Mouse (Mus musculus) limb, embryonic 14.5 days (tissue): ENCODE data around the gene Akap13. TPM values are rescaled to one million over a fixed set of nuclear protein-coding genes. Genes with fewer than 3 reads are reported as not detected.
A peak's percentile ranks its signal among the peaks of the same experiment; 100 is the strongest.

Experiments used
- ATAC-seq: fragments of 200-750 bp; cut with Nextera tagmentation; 2 replicates; pipeline ENCODE4 v1.8.0; 2017; ENCODE audit warnings: low read depth, moderate number of reproducible peaks, moderate TSS enrichment; ENCODE audit not compliant: low FRiP score
- DNase-seq: peaks from one replicate; pipeline ENCODE4 v3.0.0-alpha.2; 2015; ENCODE audit warnings: low spot score
- H3K27ac ChIP-seq: fragments of 300-500 bp; sonication (generic); replicated peaks from 2 replicates; pipeline ENCODE4 v1.5.1; 2014; ENCODE audit warnings: low read depth, mild to moderate bottlenecking, low read length, moderate library complexity, mixed read lengths
- H3K27me3 ChIP-seq: fragments of 300-500 bp; sonication (generic); 2 replicates; pipeline ENCODE4 v1.6.1; 2014; ENCODE audit warnings: low read length, mixed read lengths; ENCODE audit not compliant: control insufficient read depth, insufficient read depth
- H3K36me3 ChIP-seq: fragments of 300-500 bp; sonication (generic); 2 replicates; pipeline ENCODE4 v1.6.1; 2014; ENCODE audit warnings: mild to moderate bottlenecking, low read length, moderate library complexity, mixed read lengths; ENCODE audit not compliant: control insufficient read depth, insufficient read depth
- H3K4me1 ChIP-seq: fragments of 300-500 bp; sonication (generic); 2 replicates; pipeline ENCODE4 v1.6.1; 2014; ENCODE audit warnings: antibody characterized with exemption, low read length, mixed read lengths; ENCODE audit not compliant: control insufficient read depth, insufficient read depth
- H3K4me2 ChIP-seq: fragments of 300-500 bp; sonication (generic); replicated peaks from 2 replicates; pipeline ENCODE4 v1.6.1; 2014; ENCODE audit warnings: low read depth, mild to moderate bottlenecking, low read length, moderate library complexity; ENCODE audit not compliant: severe bottlenecking
- H3K4me3 ChIP-seq: fragments of 300-500 bp; sonication (generic); replicated peaks from 2 replicates; pipeline ENCODE4 v1.5.1; 2014; ENCODE audit warnings: low read length
- H3K9ac ChIP-seq: fragments of 300-500 bp; sonication (generic); 2 replicates; pipeline ENCODE4 v1.6.1; 2014; ENCODE audit warnings: mild to moderate bottlenecking, low read depth, low read length, moderate library complexity; ENCODE audit not compliant: severe bottlenecking
- H3K9me3 ChIP-seq: fragments of 300-500 bp; sonication (generic); 2 replicates; pipeline ENCODE4 v1.6.1; 2016; ENCODE audit warnings: low read length; ENCODE audit not compliant: control insufficient read depth
- POLR2A ChIP-seq: fragments of 200-500 bp; IDR thresholded peaks from 2 replicates; pipeline ENCODE4 v1.8.0; 2012; ENCODE audit warnings: inconsistent platforms, mild to moderate bottlenecking, moderate library complexity, borderline replicate concordance; ENCODE audit not compliant: insufficient read depth, insufficient read length; ENCODE audit errors: extremely low read depth
- WGBS: fragments of 180-500 bp; shearing (Covaris S2); extraction: QIAGEN DNeasy Blood & Tissue Kit; methylation state at CpG from one replicate; pipeline ENCODE4 v1.1.7; 2014; 5-methylcytosine and 5-hydroxymethylcytosine counted together
- polyA plus RNA-seq, 2 experiments: library from polyadenylated mRNA; depleted of rRNA in 1 of 2; stranded (reverse) in 1 of 2; unstranded in 1 of 2; fragments of >200 nt; fragmentation: Nextera tagmentation in 1 of 2; extraction: Ambion mirVana in 1 of 2; gene quantifications; 2 replicates each; pipeline versions ENCODE4 v1.2.1 to v1.2.3; 2012 to 2014

The Akap13 gene
- polyA plus RNA-seq, 2 experiments = 18.7 to 51.4 TPM

- TF ChIP-seq POLR2A = no peak
- Histone ChIP-seq H3K9ac (no peak overlapping the region), H3K4me3 (no peak overlapping the region), H3K27me3 (no peaks in the 10 kb centered on the region), H3K4me2 (no peak overlapping the region), H3K9me3 (no peaks in the 10 kb centered on the region), H3K27ac (no peak overlapping the region), H3K4me1 (0 out of 2 replicates have a peak, but pooled peaks cover 5% of the 10 kb centered on the region), H3K36me3 (no peaks in the 10 kb centered on the region)
- DNase-seq = no peak
- WGBS = 45% methylated on average over 6 of the region's 8 CpGs
- ATAC-seq = no peak
Observed at GRCm38 (mm10) chr7:75436413-75437174, 18.7 kb upstream of the Akap13 start.

DNA sequence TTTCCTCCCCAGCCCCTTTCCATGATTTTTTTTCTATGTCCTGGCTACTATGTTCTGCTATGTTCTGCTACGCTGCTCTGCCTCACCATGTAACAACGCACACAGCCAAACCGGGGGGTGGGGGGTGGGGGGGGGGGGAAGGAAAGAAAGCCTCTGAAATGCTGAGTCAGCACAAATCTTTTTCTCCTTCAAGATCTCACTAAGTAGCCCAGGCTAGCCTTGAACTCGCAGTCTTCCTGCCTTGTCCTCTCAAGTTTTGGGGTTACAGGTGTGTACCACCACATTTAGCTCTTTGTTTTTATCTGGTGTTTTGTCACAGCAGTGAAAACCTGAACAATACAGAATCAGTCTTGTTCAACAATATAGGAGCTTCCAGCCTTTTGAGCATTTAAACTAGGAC is 15.8 kb upstream of the Akap13 start:
- Histone ChIP-seq H3K27me3 (no peaks in the 10 kb centered on the region), H3K4me1 (no peaks in the 10 kb centered on the region)
- 79% methylated on average over 4 of the region's 4 CpGs for WGBS

GRCm38 (mm10) chr7:75440241-75440640 is 15.1 kb upstream of the Akap13 start:
- Histone ChIP-seq H3K4me1 (no peaks in the 10 kb centered on the region), H3K4me3 (no peak overlapping the region), H3K9ac (no peak overlapping the region), H3K36me3 (no peaks in the 10 kb centered on the region), H3K9me3 (no peaks in the 10 kb centered on the region), H3K27ac (no peak overlapping the region), H3K27me3 (no peaks in the 10 kb centered on the region), H3K4me2 (no peak overlapping the region)
- no peak for DNase-seq
- WGBS = 60% methylated on average over 2 of the region's 2 CpGs
- no peak for ATAC-seq
- TF ChIP-seq POLR2A = no peak

More for the DNA sequence above, 15.8 kb upstream of the Akap13 start:
- H3K9ac ChIP-seq = no peak overlapping the region
- no peak overlapping the region for H3K4me3 ChIP-seq
- H3K4me2 ChIP-seq = no peak overlapping the region
- no peak for TF ChIP-seq POLR2A
- no peak overlapping the region for H3K27ac ChIP-seq
- H3K36me3 ChIP-seq = no peaks in the 10 kb centered on the region
- DNase-seq (no peak), ATAC-seq (no peak)
- no peaks in the 10 kb centered on the region for H3K9me3 ChIP-seq

DNA sequence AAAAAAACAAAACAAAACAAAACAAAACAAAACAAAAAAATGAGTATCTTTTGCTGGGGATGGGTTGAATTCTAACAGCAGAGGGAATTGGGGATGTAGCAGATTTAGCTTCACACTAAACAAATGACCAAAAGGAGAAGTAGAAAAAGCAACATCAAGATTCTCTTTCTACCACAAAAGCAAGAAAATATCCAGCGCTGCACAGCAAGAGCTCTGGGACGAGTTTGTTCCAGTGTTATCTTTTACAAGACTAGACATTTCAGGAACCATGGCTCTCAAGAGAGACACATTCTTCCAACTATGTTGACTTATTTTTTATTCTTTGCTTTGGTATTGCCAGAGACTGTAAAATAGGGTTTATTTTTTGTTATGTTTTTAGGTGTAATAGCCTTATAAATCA is 13.4 kb upstream of the Akap13 start:
- H3K9me3 ChIP-seq = no peaks in the 10 kb centered on the region
- H3K36me3 ChIP-seq = no peaks in the 10 kb centered on the region
- no peaks in the 10 kb centered on the region for H3K27me3 ChIP-seq
- no peak overlapping the region for H3K27ac ChIP-seq
- WGBS = 72% methylated on average over 2 of the region's 2 CpGs
- H3K9ac ChIP-seq = no peak overlapping the region
- H3K4me2 ChIP-seq = no peak overlapping the region
- no peak for DNase-seq
- ATAC-seq = no peak
- H3K4me1 ChIP-seq = no peaks in the 10 kb centered on the region
- no peak for TF ChIP-seq POLR2A
- H3K4me3 ChIP-seq = no peak overlapping the region

DNA sequence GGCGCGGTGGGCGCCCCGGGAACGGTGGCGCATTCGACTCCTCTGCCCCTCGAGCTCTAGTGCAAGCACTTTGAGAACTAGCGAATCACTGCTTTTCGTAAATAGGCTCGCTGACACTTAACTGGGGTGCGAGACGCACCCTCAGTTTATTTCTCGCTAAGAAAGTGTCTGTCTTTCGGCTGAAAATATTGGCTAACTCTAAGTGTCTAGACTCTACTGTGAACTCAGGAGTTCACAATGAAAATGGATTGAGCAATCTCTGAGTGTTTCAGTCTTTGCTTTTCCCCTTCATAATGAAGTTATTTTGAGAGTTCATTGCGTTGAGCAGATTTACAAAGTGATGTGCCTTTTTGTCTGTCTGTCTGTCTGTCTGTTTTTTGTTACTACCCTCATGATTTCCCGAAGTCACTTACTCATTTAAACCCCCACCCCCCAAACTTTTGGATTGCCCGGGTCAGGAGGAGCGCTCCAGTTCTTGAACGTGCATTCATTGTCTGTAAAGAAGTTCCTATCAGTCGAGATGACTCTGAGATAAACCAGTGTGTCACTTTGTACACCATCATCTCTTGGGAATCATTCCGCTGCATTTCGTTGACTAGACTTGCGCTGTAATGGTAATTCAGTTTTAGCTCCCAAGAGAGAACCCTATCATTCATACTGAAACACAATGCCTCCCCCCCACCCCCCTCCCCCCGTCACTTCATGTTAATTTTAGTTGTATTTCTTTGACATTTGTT is 986 bp downstream of the Akap13 start:
- no peak for TF ChIP-seq POLR2A
- 4% methylated on average over 24 of the region's 25 CpGs for WGBS

More for the DNA sequence above, 986 bp downstream of the Akap13 start:
- Histone ChIP-seq H3K27ac (peak overlapping the region; percentile 99), H3K4me1 (peaks cover 9% of the 10 kb centered on the region), H3K36me3 (no peaks in the 10 kb centered on the region), H3K9ac (peak overlapping the region; percentile 93), H3K4me3 (peak overlapping the region; percentile 89), H3K9me3 (no peaks in the 10 kb centered on the region), H3K27me3 (no peaks in the 10 kb centered on the region), H3K4me2 (peak overlapping the region; percentile 75)
- no peak for ATAC-seq
- peak; percentile 21 for DNase-seq
